Mouse (Mus musculus) heart, embryonic 10.5 days (tissue): Measurements from ENCODE around the gene Rgs6. TPM values are rescaled to one million over a fixed set of nuclear protein-coding genes. Genes with fewer than 3 reads are reported as not detected.

Source experiments
- DNase-seq: peaks from one replicate; pipeline ENCODE4 v3.0.0-alpha.2; 2017; ENCODE audit warnings: low spot score
- H3K27ac ChIP-seq: fragments of 300-500 bp; sonication (generic); 2 replicates; pipeline ENCODE4 v1.5.1; 2016; ENCODE audit warnings: mild to moderate bottlenecking
- H3K27me3 ChIP-seq: fragments of 300-500 bp; sonication (generic); 2 replicates; pipeline ENCODE4 v1.6.1; 2016; ENCODE audit warnings: mild to moderate bottlenecking; ENCODE audit not compliant: poor library complexity, insufficient read depth, severe bottlenecking
- H3K36me3 ChIP-seq: fragments of 300-500 bp; sonication (generic); 2 replicates; pipeline ENCODE4 v1.6.1; 2016; ENCODE audit warnings: mild to moderate bottlenecking, moderate library complexity
- H3K4me1 ChIP-seq: fragments of 300-500 bp; sonication (generic); 2 replicates; pipeline ENCODE4 v1.6.1; 2016; ENCODE audit warnings: mild to moderate bottlenecking
- H3K4me3 ChIP-seq: fragments of 300-500 bp; sonication (generic); 2 replicates; pipeline ENCODE4 v1.5.1; 2016; ENCODE audit warnings: mild to moderate bottlenecking, moderate library complexity
- H3K9me3 ChIP-seq: fragments of 300-500 bp; sonication (generic); 2 replicates; pipeline ENCODE4 v1.6.1; 2016; ENCODE audit warnings: mild to moderate bottlenecking, moderate library complexity
- WGBS: fragments of 180-500 bp; shearing (Covaris S2); methylation state at CpG from one replicate; pipeline ENCODE4 v1.1.7; 2016; 5-methylcytosine and 5-hydroxymethylcytosine counted together
- polyA plus RNA-seq: library from polyadenylated mRNA; unstranded; fragments of >200 nt; fragmentation: Nextera tagmentation; extraction: Ambion mirVana; gene quantifications from 2 replicates; pipeline ENCODE4 v1.2.1, GENCODE M21; 2016

Rgs6 gene
- polyA plus RNA-seq, result 8.3 and 11.2 TPM in 2 replicates

- peak within 1 kb of the TSS; percentile 78 for H3K27ac ChIP-seq
- peak within 1 kb of the TSS; percentile 36; the same call in 1 of the 2 replicates for H3K4me3 ChIP-seq
- WGBS, result 83% methylated on average over 2 of the region's 2 CpGs
- H3K36me3 ChIP-seq, result no peaks in the 10 kb centered on the region
- DNase-seq, result no peak
- H3K9me3 ChIP-seq, result no peaks in the 10 kb centered on the region
- no peaks in the 10 kb centered on the region for H3K27me3 ChIP-seq
- peaks cover 22% of the 10 kb centered on the region for H3K4me1 ChIP-seq
Measured at GRCm38 (mm10) chr12:82588017-82588416, at the start of gene Rgs6. TSS of gene Rgs6 (plus strand) at chr12:82588292.

GRCm38 (mm10) chr12:82547127-82547526, 41.0 kb upstream of the Rgs6 start:
- no peaks in the 10 kb centered on the region for H3K27me3 ChIP-seq
- no peak overlapping the region for H3K4me3 ChIP-seq
- H3K4me1 ChIP-seq, result no peaks in the 10 kb centered on the region
- peaks cover 3% of the 10 kb centered on the region; the same call in 1 of the 2 replicates for H3K9me3 ChIP-seq
- 89% methylated on average over 4 of the region's 4 CpGs for WGBS
- no peak for DNase-seq
- H3K36me3 ChIP-seq, result 0 out of 2 replicates have a peak, but pooled peaks cover 3% of the 10 kb centered on the region
- H3K27ac ChIP-seq, result no peak overlapping the region

GRCm38 (mm10) chr12:82549228-82549627, 38.9 kb upstream of the Rgs6 start:
- DNase-seq, result no peak
- Histone ChIP-seq H3K27me3 (no peaks in the 10 kb centered on the region), H3K4me1 (no peaks in the 10 kb centered on the region), H3K4me3 (no peak overlapping the region), H3K9me3 (peaks cover 3% of the 10 kb centered on the region; the same call in 1 of the 2 replicates), H3K27ac (no peak overlapping the region), H3K36me3 (0 out of 2 replicates have a peak, but pooled peaks cover 3% of the 10 kb centered on the region)
- WGBS, result 76% methylated on average over 6 of the region's 6 CpGs

- Histone ChIP-seq H3K36me3 (0 out of 2 replicates have a peak, but pooled peaks cover 3% of the 10 kb centered on the region), H3K27ac (no peak overlapping the region), H3K4me1 (no peaks in the 10 kb centered on the region), H3K4me3 (no peak overlapping the region), H3K9me3 (peaks cover 3% of the 10 kb centered on the region; the same call in 1 of the 2 replicates), H3K27me3 (no peaks in the 10 kb centered on the region)
- DNase-seq, result peak; percentile 64
- WGBS, result 83% methylated on average over 7 of the region's 7 CpGs
Measured at GRCm38 (mm10) chr12:82550076-82550475, 38.0 kb upstream of the Rgs6 start.

DNA sequence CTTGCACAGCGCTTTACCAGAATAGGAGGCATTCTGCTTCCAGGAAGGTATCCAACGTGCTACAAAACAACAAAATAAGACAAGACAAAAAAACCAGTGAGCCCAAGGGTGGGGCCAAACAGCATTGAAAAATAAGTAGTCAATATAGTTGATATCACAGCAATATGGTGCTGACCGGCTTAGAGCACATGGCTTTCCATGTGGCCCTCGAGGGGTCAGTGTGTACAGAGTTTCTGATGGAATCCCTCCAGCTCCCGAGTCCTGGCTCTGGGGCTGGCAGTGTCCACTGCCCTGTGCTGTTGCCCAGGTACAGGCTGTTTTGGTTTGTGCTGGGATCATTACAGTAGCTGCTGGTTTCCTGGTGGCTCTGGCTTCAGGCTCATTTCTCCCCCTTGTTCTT, 35.7 kb upstream of the Rgs6 start:
- Histone ChIP-seq H3K27ac (no peak overlapping the region), H3K27me3 (no peaks in the 10 kb centered on the region), H3K9me3 (peaks cover 3% of the 10 kb centered on the region; the same call in 1 of the 2 replicates), H3K36me3 (0 out of 2 replicates have a peak, but pooled peaks cover 3% of the 10 kb centered on the region), H3K4me1 (no peaks in the 10 kb centered on the region), H3K4me3 (no peak overlapping the region)
- peak; percentile 58 for DNase-seq
- WGBS, result 84% methylated on average over 5 of the region's 5 CpGs

DNA sequence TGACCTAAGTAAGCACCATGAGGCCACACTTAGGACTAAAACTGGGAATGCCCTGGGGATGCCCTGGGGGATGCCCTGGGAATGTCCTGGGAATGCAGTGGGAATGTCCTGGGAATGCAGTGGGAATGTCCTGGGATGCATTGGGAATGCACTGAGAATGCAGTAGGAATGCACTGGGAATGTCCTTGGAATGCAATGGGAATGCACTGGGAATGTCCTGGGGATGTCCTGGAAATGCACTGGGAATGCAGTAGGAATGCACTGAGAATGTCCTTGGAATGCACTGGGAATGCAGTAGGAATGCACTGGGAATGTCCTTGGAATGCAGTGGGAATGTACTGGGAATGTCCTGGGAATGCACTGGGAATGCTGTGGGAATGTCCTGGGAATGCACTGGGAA, 25.2 kb upstream of the Rgs6 start:
- no peaks in the 10 kb centered on the region for H3K9me3 ChIP-seq
- DNase-seq, result no peak
- H3K27me3 ChIP-seq, result no peaks in the 10 kb centered on the region
- H3K27ac ChIP-seq, result no peak overlapping the region
- no peak overlapping the region for H3K4me3 ChIP-seq
- H3K4me1 ChIP-seq, result 0 out of 2 replicates have a peak, but pooled peaks cover 8% of the 10 kb centered on the region
- H3K36me3 ChIP-seq, result no peaks in the 10 kb centered on the region

- H3K4me1 ChIP-seq, result no peaks in the 10 kb centered on the region
- H3K9me3 ChIP-seq, result no peaks in the 10 kb centered on the region
- no peak overlapping the region for H3K27ac ChIP-seq
- no peaks in the 10 kb centered on the region for H3K27me3 ChIP-seq
- no peaks in the 10 kb centered on the region for H3K36me3 ChIP-seq
- 84% methylated on average over 1 of the region's 1 CpGs for WGBS
- DNase-seq, result no peak
- no peak overlapping the region for H3K4me3 ChIP-seq
Measured at GRCm38 (mm10) chr12:82568370-82568769, 19.7 kb upstream of the Rgs6 start.

DNA sequence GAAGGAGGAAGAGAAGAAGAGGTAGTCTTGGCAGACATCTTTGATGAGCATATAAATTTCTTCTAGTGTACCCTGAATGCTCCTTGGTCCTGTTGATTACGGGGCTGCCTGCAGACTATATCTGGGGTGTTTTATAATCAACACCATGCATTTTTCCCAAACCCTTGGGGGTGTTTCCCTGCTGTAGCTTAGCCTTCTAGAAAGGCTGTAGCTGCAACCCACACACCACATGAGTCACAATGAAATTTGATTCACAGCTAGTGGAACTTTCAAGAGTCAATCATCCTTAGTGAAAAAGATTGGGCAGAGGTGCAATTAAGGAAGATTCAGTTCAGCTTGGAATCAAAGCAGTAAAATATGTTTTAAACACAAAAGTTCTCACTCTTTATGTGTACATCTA, 15.4 kb upstream of the Rgs6 start:
- 82% methylated on average over 1 of the region's 1 CpGs for WGBS
- Histone ChIP-seq H3K4me3 (no peak overlapping the region), H3K9me3 (no peaks in the 10 kb centered on the region), H3K27me3 (no peaks in the 10 kb centered on the region), H3K36me3 (no peaks in the 10 kb centered on the region), H3K27ac (no peak overlapping the region), H3K4me1 (no peaks in the 10 kb centered on the region)
- no peak for DNase-seq

DNA sequence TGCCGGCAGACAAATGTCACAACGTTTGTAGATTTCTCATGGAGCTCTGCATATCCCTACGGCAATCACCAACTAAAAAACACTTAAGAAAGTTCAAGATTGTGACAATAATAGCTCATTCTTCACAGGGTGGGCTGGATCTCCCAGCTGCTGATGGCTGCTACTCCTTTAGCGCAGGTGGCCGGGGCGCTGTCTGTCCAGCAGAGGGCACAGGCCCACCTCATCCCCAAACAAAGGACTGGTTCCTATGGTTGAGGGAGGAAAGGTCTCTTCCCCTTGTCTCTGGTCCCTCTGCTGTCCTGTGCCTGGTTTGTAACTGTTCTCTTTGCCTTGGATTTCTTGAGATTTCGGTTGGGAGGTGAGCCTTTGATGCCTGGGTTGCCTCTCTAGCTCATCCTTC, 1.5 kb upstream of the Rgs6 start:
- H3K4me3 ChIP-seq, result no peak overlapping the region
- DNase-seq, result no peak
- H3K27ac ChIP-seq, result no peak overlapping the region
- H3K9me3 ChIP-seq, result no peaks in the 10 kb centered on the region
- no peaks in the 10 kb centered on the region for H3K36me3 ChIP-seq
- 31% methylated on average over 7 of the region's 7 CpGs for WGBS
- H3K4me1 ChIP-seq, result peaks cover 22% of the 10 kb centered on the region
- H3K27me3 ChIP-seq, result no peaks in the 10 kb centered on the region

DNA sequence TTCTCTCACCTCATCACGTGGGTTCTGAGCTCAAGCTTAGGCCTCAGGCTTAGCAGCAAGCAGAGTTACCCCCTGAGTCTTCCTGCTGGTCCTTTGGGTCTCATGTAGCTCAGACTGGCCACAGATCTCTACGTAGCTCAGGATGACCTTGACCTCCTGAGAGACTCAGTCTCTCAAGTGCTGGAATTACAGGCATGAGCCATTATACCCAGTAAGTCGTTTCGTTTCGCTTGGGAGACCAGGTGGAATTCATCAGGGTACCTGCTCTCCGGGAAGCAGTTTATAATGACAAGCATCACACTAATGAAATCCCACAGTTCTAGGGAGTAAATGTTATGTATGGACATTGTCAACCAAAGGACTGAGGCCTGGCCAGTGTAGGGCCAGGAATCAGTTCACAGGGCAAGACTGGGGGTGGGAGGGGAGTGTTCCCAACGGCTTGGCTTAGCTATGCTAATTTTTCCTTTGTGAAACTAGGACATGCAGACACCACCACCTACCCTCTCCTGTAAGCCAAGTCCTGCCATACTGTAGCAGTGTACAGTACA, 670 bp upstream of the Rgs6 start:
- peaks cover 22% of the 10 kb centered on the region for H3K4me1 ChIP-seq
- H3K27ac ChIP-seq, result no peak overlapping the region
- no peak for DNase-seq
- 56% methylated on average over 7 of the region's 7 CpGs for WGBS
- H3K4me3 ChIP-seq, result no peak overlapping the region
- no peaks in the 10 kb centered on the region for H3K36me3 ChIP-seq
- no peaks in the 10 kb centered on the region for H3K27me3 ChIP-seq
- H3K9me3 ChIP-seq, result no peaks in the 10 kb centered on the region

DNA sequence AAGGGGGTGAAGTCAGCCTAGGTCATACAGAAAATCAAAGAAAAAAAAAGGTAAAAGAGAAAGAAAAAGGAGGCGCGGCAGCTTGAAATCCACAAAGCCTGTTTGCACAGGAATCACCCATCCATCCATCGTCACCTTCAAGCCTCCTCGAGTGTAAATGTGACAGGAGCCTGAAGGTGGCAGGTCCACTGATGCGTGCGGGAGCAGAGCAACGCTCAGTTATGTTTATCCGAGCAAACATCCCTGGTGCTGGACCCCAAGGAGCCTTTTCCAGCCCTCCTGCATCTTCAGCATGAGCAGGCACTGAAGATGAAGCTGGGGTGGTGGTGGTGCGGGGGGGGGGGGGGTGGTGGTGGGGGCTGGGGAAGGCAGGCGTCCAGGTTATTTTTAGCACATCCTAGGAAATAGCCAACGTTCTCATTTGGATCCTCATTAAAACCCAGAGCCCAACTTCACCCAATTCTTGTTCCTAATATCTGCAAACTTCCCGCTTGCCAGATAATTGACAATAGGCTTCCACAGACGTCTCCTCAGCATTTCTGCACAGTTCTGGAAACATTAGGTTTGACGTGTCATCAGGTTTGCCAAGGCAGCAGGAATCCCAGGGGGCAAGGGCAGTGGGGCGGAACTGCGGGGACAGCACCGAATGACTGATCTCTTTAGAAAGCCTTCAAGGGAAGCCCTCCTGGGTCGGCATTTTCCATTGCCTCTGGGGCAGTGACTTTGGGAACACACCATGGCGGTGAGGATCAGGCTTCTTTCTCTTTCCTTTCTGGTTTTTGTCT, 946 bp downstream of the Rgs6 start:
- Histone ChIP-seq H3K27ac (peak overlapping the region; percentile 78), H3K9me3 (no peaks in the 10 kb centered on the region), H3K4me3 (peak overlapping the region; percentile 36; the same call in 1 of the 2 replicates), H3K36me3 (no peaks in the 10 kb centered on the region), H3K27me3 (no peaks in the 10 kb centered on the region), H3K4me1 (peaks cover 22% of the 10 kb centered on the region)
- WGBS, result 19% methylated on average over 19 of the region's 19 CpGs
- DNase-seq, result no peak

GRCm38 (mm10) chr12:82599011-82599410, 10.9 kb downstream of the Rgs6 start:
- WGBS, result 87% methylated on average over 2 of the region's 2 CpGs
- H3K4me3 ChIP-seq, result no peak overlapping the region
- H3K36me3 ChIP-seq, result no peaks in the 10 kb centered on the region
- H3K27me3 ChIP-seq, result no peaks in the 10 kb centered on the region
- no peak overlapping the region for H3K27ac ChIP-seq
- H3K9me3 ChIP-seq, result no peaks in the 10 kb centered on the region
- no peak for DNase-seq
- H3K4me1 ChIP-seq, result peaks cover 6% of the 10 kb centered on the region

GRCm38 (mm10) chr12:82600406-82600805, 12.3 kb downstream of the Rgs6 start:
- Histone ChIP-seq H3K4me1 (peaks cover 13% of the 10 kb centered on the region), H3K4me3 (no peak overlapping the region), H3K9me3 (no peaks in the 10 kb centered on the region), H3K36me3 (no peaks in the 10 kb centered on the region), H3K27me3 (no peaks in the 10 kb centered on the region), H3K27ac (no peak overlapping the region)
- 72% methylated on average over 6 of the region's 6 CpGs for WGBS
- DNase-seq, result no peak
